Mouse (Mus musculus) Patski (cell line): ENCODE measurements at regions not wholly inside any gene's neighbourhood (a gene's known extent, or its start where the extent isn't known, plus 50 kb on each side); places are given as distances from the start of the nearest gene placed in this dataset.

Source experiments
- ATAC-seq: fragments of 100-300 bp; one replicate; pipeline ENCODE4 v1.8.0; 2021
- CTCF ChIA-PET: fragments of 350-600 bp; sonication (Branson Sonifier 250); formaldehyde crosslinking; loops from one replicate; lab custom pipeline; 2022; ENCODE audit warnings: inconsistent platforms; lab: Charles Lee
- POLR2A ChIA-PET: fragments of 350-600 bp; sonication (Branson Sonifier 250); formaldehyde crosslinking; loops from one replicate; lab custom pipeline; 2022; ENCODE audit warnings: antibody characterized with exemption, inconsistent platforms; lab: Charles Lee
- DNase-seq: peaks from one replicate; pipeline ENCODE4 v3.0.0-alpha.2; 2011; ENCODE audit warnings: low read depth, low spot score
- H3K27me3 ChIP-seq: fragments of 371-371 bp; one replicate; pipeline ENCODE4 v1.5.1; 2021
- CTCF ChIP-seq: fragments of 100-300 bp; IDR thresholded peaks from one replicate; pipeline ENCODE4 v1.5.1; 2021
- in situ Hi-C: fragments of 300-500 bp; cut with MboI; formaldehyde crosslinking; loops from 3 replicates; pipeline ENCODE4 v1.11.1; 2018; ENCODE audit warnings: low pct_unique_long_range_greater_than_20kb, mixed read lengths

- no peaks in the 10 kb centered on the region for H3K27me3 ChIP-seq
- ATAC-seq (no peak), DNase-seq (no peak)
- in situ Hi-C loops: no loop called here
- no peak for TF ChIP-seq CTCF
- ChIA-PET POLR2A (no interaction called here), CTCF (no interaction called here)
Observed at GRCm38 (mm10) chr8:127775160-127775559, 583.2 kb upstream of the Nrp1 start.

GRCm38 (mm10) chr8:127775747-127776146, 582.7 kb upstream of the Nrp1 start:
- TF ChIP-seq CTCF: no peak
- in situ Hi-C loops: no loop called here
- ATAC-seq (no peak), DNase-seq (no peak)
- CTCF ChIA-PET: no interaction called here
- no peaks in the 10 kb centered on the region for H3K27me3 ChIP-seq
- POLR2A ChIA-PET: no interaction called here

- ATAC-seq: no peak
- in situ Hi-C loops: no loop called here
- no peaks in the 10 kb centered on the region for H3K27me3 ChIP-seq
- ChIA-PET CTCF (interaction anchor here (1.5 to 2.2 kb wide), 3 partner anchors 12 to 86 kb away, joined by 4 to 6 read pairs (median 6); no protein-coding TSS in a partner anchor), POLR2A (interaction anchor here (1.3 kb wide), 1 partner anchor 25 kb away, joined by 3 read pairs; no protein-coding TSS in a partner anchor)
- TF ChIP-seq CTCF: no peak
- DNase-seq: no peak
Observed at GRCm38 (mm10) chr8:127778352-127779020, 579.9 kb upstream of the Nrp1 start.

GRCm38 (mm10) chr8:127779021-127779689, 579.2 kb upstream of the Nrp1 start:
- ATAC-seq (no peak), DNase-seq (no peak)
- no peak for TF ChIP-seq CTCF
- ChIA-PET POLR2A (no interaction called here), CTCF (interaction anchor here (1.9 to 2.2 kb wide), 2 partner anchors 11 to 14 kb away, joined by 6 read pairs; no protein-coding TSS in a partner anchor)
- H3K27me3 ChIP-seq: no peaks in the 10 kb centered on the region
- in situ Hi-C loops: no loop called here

- DNase-seq (no peak), ATAC-seq (no peak)
- ChIA-PET POLR2A (no interaction called here), CTCF (interaction anchor here (1.9 kb wide), 1 partner anchor 9 kb away, joined by 6 read pairs; no protein-coding TSS in a partner anchor)
- TF ChIP-seq CTCF: no peak
- no peaks in the 10 kb centered on the region for H3K27me3 ChIP-seq
- in situ Hi-C loops: no loop called here
Observed at GRCm38 (mm10) chr8:127780596-127780995, 577.8 kb upstream of the Nrp1 start.

- TF ChIP-seq CTCF: no peak
- no peak for DNase-seq
- in situ Hi-C loops: no loop called here
- ChIA-PET POLR2A (no interaction called here), CTCF (interaction anchor here (1.3 kb wide), 1 partner anchor 26 kb away, joined by 3 read pairs; no protein-coding TSS in a partner anchor)
- ATAC-seq: no peak
- no peaks in the 10 kb centered on the region for H3K27me3 ChIP-seq
Observed at GRCm38 (mm10) chr8:127781011-127781410, 577.4 kb upstream of the Nrp1 start.

GRCm38 (mm10) chr8:127792611-127793010, 565.8 kb upstream of the Nrp1 start:
- ATAC-seq (no peak), DNase-seq (no peak)
- ChIA-PET CTCF (no interaction called here), POLR2A (no interaction called here)
- no peaks in the 10 kb centered on the region for H3K27me3 ChIP-seq
- no peak for TF ChIP-seq CTCF
- in situ Hi-C loops: no loop called here

GRCm38 (mm10) chr8:127799849-127800471, 558.4 kb upstream of the Nrp1 start:
- ChIA-PET POLR2A (no interaction called here), CTCF (no interaction called here)
- in situ Hi-C loops: no loop called here
- DNase-seq: no peak
- no peak for ATAC-seq
- H3K27me3 ChIP-seq: no peaks in the 10 kb centered on the region
- TF ChIP-seq CTCF: no peak

GRCm38 (mm10) chr8:127802136-127802535, 556.3 kb upstream of the Nrp1 start:
- ATAC-seq: no peak
- H3K27me3 ChIP-seq: no peaks in the 10 kb centered on the region
- ChIA-PET CTCF (interaction anchor here (0.8 to 1.2 kb wide), 3 partner anchors 8 to 18 kb away, joined by 3 to 4 read pairs (median 3); no protein-coding TSS in a partner anchor), POLR2A (no interaction called here)
- no peak for TF ChIP-seq CTCF
- DNase-seq: no peak
- in situ Hi-C loops: no loop called here

GRCm38 (mm10) chr8:127802661-127803333, 555.6 kb upstream of the Nrp1 start:
- TF ChIP-seq CTCF: no peak
- no peaks in the 10 kb centered on the region for H3K27me3 ChIP-seq
- CTCF ChIA-PET: interaction anchor here (1.2 to 1.3 kb wide), 2 partner anchors 11 to 17 kb away, joined by 3 to 4 read pairs; no protein-coding TSS in a partner anchor
- POLR2A ChIA-PET: no interaction called here
- ATAC-seq (no peak), DNase-seq (no peak)
- in situ Hi-C loops: no loop called here
